Comparison of ENCODE assay signal across 10 mouse cellular contexts in genomic region chr11:5353032-5353431, GRCm38 (mm10).
"Had no signal": no experiment of that assay in that cellular context is flagged by ENCODE, and none has a peak within 500 bp of the region (broad histone marks: within the 10 kb centered on the region; RNA-seq: fewer than 3 reads in every experiment).

No protein-coding gene starts in this region.

- H3K4me3 ChIP-seq: intestine, embryonic 15.5 days; kidney, embryonic 15.5 days; left cerebral cortex, adult 2 months; limb, embryonic 10.5 days; liver, embryonic 15.5 days; lung, embryonic 15.5 days; midbrain, embryonic 13.5 days had no signal

- H3K4me1 ChIP-seq: limb, embryonic 10.5 days; liver, embryonic 15.5 days had no signal

- DNase-seq: kidney, adult 2 months; kidney, postnatal 4 days; thymus, postnatal 14 days had no signal
